Mouse (Mus musculus) E14TG2a.4 (cell line): ENCODE measurements around the gene Me3.

Experiments used
- CTCF ChIP-seq: conservative IDR thresholded peaks from 2 replicates; pipeline ENCODE4 v1.5.1; 2014; ENCODE audit warnings: low read length
- POU5F1 ChIP-seq: IDR thresholded peaks from 2 replicates; pipeline ENCODE4 v1.6.1; 2014; ENCODE audit warnings: low read length, borderline replicate concordance

- TF ChIP-seq POU5F1 (no peak), CTCF (no peak)
Observed at GRCm38 (mm10) chr7:89623331-89623730, 8.9 kb upstream of the Me3 start.
